Mouse (Mus musculus): ENCODE results near the gene Slc28a1. TPM values are rescaled to one million over a fixed set of nuclear protein-coding genes. Genes with fewer than 3 reads are reported as not detected.

Gene Slc28a1
- polyA plus RNA-seq, 1 experiment from 2014 or later: 0.59 TPM

DNA sequence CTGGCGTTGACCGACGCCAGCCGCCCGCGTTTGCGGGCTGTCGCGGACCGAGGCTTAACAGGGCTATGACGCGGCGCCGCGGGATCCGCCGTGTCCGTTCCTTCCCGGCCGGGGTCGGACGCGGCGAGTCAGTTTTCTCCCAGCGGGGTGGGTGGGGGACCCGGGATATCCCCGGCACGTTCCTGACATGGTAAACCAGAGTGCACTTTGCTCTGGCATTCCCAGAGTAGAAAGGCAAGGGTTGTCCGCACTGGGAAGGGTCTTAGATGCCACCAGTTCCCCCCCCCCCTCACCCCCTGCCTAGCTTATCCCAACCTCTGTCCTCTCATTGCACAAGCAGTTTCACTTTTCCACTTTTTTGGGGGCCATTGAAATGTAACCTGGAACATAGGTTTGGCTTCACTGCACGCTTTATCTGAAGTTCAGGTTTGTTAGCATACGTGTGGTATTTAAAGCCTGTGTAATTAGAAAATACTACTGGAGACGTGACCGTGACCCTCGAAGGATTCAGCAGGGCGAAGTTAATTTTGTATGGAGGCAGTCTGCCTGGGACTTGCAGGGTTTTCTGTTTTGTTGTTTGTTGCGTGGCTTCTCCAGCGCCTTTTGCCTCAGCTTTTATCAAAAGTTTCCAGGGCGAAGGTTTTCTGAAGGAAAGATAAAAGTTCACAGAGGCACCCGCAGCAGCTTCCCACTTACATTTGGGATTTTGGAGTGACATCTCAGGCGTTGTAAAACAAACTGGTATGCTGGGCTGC is 99.7 kb downstream of the Slc28a1 start:
- Histone ChIP-seq H3K4me3 (ENCODE audit: low read depth, low read length) (peak overlapping the region; percentile 65), H3K36me3 (ENCODE audit: control insufficient read depth, insufficient read depth) (no peaks in the 10 kb centered on the region), H3K27ac (ENCODE audit: low read depth, low read length) (peak overlapping the region; percentile 85; the same call in 1 of the 2 replicates), H3K4me1 (replicated peaks; ENCODE audit: control insufficient read depth, insufficient read depth, low read length) (no peaks in the 10 kb centered on the region; the same call in 1 of the 2 replicates), H3K9ac (ENCODE audit: low read depth, low read length) (peak overlapping the region; percentile 58; the same call in 1 of the 2 replicates), H3K4me2 (replicated peaks; ENCODE audit: low read depth) (peak overlapping the region; percentile 80), H3K27me3 (replicated peaks; ENCODE audit: control insufficient read depth, insufficient read depth, low read length) (no peaks in the 10 kb centered on the region), H3K9me3 (ENCODE audit: control insufficient read depth) (no peaks in the 10 kb centered on the region)
- 9% methylated on average over 38 of the region's 40 CpGs for WGBS
- TF ChIP-seq CTCF (IDR thresholded peaks at IDR 0.05; ENCODE audit: low read depth): no peak
- no peak for ATAC-seq

DNA sequence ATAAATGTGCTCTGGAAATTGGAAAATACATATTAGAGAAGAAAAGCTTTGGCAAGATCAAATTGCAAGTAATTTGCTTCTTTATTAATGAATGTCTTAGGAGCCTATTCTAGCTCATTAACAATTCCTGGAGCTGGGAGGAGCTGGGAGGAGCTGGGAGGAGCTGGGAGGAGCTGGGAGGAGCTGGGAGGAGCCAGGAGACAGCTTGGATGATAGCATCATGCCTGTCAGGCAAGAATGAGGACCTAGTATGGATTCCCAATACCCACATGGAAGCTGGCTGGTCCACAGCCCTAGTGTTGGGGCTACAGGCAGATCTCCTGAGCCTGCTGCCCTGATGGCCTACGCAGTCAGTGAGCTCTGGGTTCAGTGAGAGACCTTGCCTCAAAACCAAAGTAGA is 101.4 kb downstream of the Slc28a1 start:
- WGBS: 88% methylated on average over 1 of the region's 1 CpGs
- TF ChIP-seq CTCF (IDR thresholded peaks at IDR 0.05; ENCODE audit: low read depth): no peak

DNA sequence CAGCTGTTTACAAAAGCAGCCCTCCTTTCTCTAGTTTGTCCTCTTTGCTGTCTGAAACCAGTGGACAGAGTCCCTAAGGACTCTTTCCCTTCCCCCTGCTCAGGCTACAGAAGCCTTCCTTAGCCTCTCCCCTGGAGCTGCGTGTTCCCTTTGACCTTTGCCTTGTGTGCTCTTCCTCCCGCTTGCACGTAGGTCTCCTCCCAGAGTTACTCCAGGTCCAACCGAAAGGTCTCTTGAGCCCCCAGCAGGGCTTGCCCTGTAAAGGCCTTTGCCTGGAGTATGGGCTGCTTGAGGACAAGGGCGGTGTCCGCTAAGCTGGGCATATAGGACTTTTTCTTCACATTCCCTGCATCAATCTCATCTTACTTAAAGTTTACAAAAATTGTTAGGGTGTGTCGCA is 104.7 kb downstream of the Slc28a1 start:
- H3K27ac ChIP-seq (ENCODE audit: low read depth, low read length): no peak overlapping the region
- H3K4me3 ChIP-seq (ENCODE audit: low read depth, low read length): no peak overlapping the region
- H3K4me1 ChIP-seq (replicated peaks; ENCODE audit: control insufficient read depth, insufficient read depth, low read length): no peaks in the 10 kb centered on the region; the same call in 1 of the 2 replicates
- WGBS: 45% methylated on average over 7 of the region's 7 CpGs
- H3K9me3 ChIP-seq (ENCODE audit: control insufficient read depth): no peaks in the 10 kb centered on the region
- no peak overlapping the region for H3K9ac ChIP-seq (ENCODE audit: low read depth, low read length)
- no peak overlapping the region for H3K4me2 ChIP-seq (replicated peaks; ENCODE audit: low read depth)
- ATAC-seq: no peak
- no peaks in the 10 kb centered on the region for H3K36me3 ChIP-seq (ENCODE audit: control insufficient read depth, insufficient read depth)
- TF ChIP-seq CTCF (IDR thresholded peaks at IDR 0.05; ENCODE audit: low read depth): no peak
- H3K27me3 ChIP-seq (replicated peaks; ENCODE audit: control insufficient read depth, insufficient read depth, low read length): no peaks in the 10 kb centered on the region

More for the DNA sequence above, 101.4 kb downstream of the Slc28a1 start:
- Histone ChIP-seq H3K27ac (ENCODE audit: low read depth, low read length) (no peak overlapping the region), H3K9me3 (ENCODE audit: control insufficient read depth) (no peaks in the 10 kb centered on the region), H3K4me1 (replicated peaks; ENCODE audit: control insufficient read depth, insufficient read depth, low read length) (no peaks in the 10 kb centered on the region; the same call in 1 of the 2 replicates), H3K4me2 (replicated peaks; ENCODE audit: low read depth) (no peak overlapping the region), H3K4me3 (ENCODE audit: low read depth, low read length) (no peak overlapping the region), H3K9ac (ENCODE audit: low read depth, low read length) (no peak overlapping the region), H3K36me3 (ENCODE audit: control insufficient read depth, insufficient read depth) (no peaks in the 10 kb centered on the region), H3K27me3 (replicated peaks; ENCODE audit: control insufficient read depth, insufficient read depth, low read length) (no peaks in the 10 kb centered on the region)
- no peak for ATAC-seq

Other genes with a start within 250 kb of the Slc28a1 start
- gene Wdr73, start 213.5 kb upstream of the Slc28a1 start, polyA plus RNA-seq (2015; fragmentation: Nextera tagmentation; extraction: Ambion mirVana): 9.3 and 9.6 TPM in 2 replicates
- 2.1 and 2.8 TPM in 2 replicates for gene Nmb, start 209.7 kb upstream of the Slc28a1 start, polyA plus RNA-seq (2015; fragmentation: Nextera tagmentation; extraction: Ambion mirVana)
- 140 and 142 TPM in 2 replicates for gene Sec11a, start 167.0 kb upstream of the Slc28a1 start, polyA plus RNA-seq (2015; fragmentation: Nextera tagmentation; extraction: Ambion mirVana)
- gene Zfp592, start 121.1 kb upstream of the Slc28a1 start, polyA plus RNA-seq (2015; fragmentation: Nextera tagmentation; extraction: Ambion mirVana): 4.2 and 5.0 TPM in 2 replicates
- 0.86 and 1.0 TPM in 2 replicates for gene Alpk3, start 57.2 kb upstream of the Slc28a1 start, polyA plus RNA-seq (2015; fragmentation: Nextera tagmentation; extraction: Ambion mirVana)
- 3.6 and 3.8 TPM in 2 replicates for gene Pde8a, start 98.8 kb downstream of the Slc28a1 start, polyA plus RNA-seq (2015; fragmentation: Nextera tagmentation; extraction: Ambion mirVana)
- gene Rps17, start 230.5 kb downstream of the Slc28a1 start, polyA plus RNA-seq (2015; fragmentation: Nextera tagmentation; extraction: Ambion mirVana): 703 and 732 TPM in 2 replicates

All from intestine, postnatal 0 days (tissue).